Mouse (Mus musculus) E14TG2a.4 (cell line): ENCODE measurements at regions not wholly inside any gene's neighbourhood (a gene's known extent, or its start where the extent isn't known, plus 50 kb on each side); places are given as distances from the start of the nearest gene placed in this dataset.

ENCODE experiments used
- H3K27me3 ChIP-seq: 2 replicates; pipeline ENCODE4 v1.6.1; 2014; ENCODE audit warnings: low read length, control low read depth; ENCODE audit not compliant: insufficient read depth
- H3K36me3 ChIP-seq: 2 replicates; pipeline ENCODE4 v1.6.1; 2014; ENCODE audit warnings: low read length, control low read depth; ENCODE audit not compliant: insufficient read depth
- H3K4me1 ChIP-seq: replicated peaks from 2 replicates; pipeline ENCODE4 v1.6.1; 2014; ENCODE audit warnings: low read depth, low read length, control low read depth
- H3K4me3 ChIP-seq: replicated peaks from 2 replicates; pipeline ENCODE4 v1.5.1; 2014; ENCODE audit warnings: mild to moderate bottlenecking, low read length
- H3K9me3 ChIP-seq: 2 replicates; pipeline ENCODE4 v1.6.1; 2014; ENCODE audit warnings: low read length, control low read depth
- CTCF ChIP-seq: conservative IDR thresholded peaks from 2 replicates; pipeline ENCODE4 v1.5.1; 2014; ENCODE audit warnings: low read length
- NANOG ChIP-seq: IDR thresholded peaks from 2 replicates; pipeline ENCODE4 v1.6.1; 2014; ENCODE audit warnings: borderline replicate concordance, low read length, mixed read lengths
- POU5F1 ChIP-seq: IDR thresholded peaks from 2 replicates; pipeline ENCODE4 v1.6.1; 2014; ENCODE audit warnings: low read length, borderline replicate concordance

- Histone ChIP-seq H3K9me3 (no peaks in the 10 kb centered on the region), H3K4me1 (no peaks in the 10 kb centered on the region), H3K4me3 (no peak overlapping the region), H3K27me3 (no peaks in the 10 kb centered on the region), H3K36me3 (no peaks in the 10 kb centered on the region)
- TF ChIP-seq NANOG = no peak
- TF ChIP-seq POU5F1 = no peak
- no peak for TF ChIP-seq CTCF
These were observed 170.3 kb upstream of the Zwint start for GRCm38 (mm10) chr10:72484315-72484714.

DNA sequence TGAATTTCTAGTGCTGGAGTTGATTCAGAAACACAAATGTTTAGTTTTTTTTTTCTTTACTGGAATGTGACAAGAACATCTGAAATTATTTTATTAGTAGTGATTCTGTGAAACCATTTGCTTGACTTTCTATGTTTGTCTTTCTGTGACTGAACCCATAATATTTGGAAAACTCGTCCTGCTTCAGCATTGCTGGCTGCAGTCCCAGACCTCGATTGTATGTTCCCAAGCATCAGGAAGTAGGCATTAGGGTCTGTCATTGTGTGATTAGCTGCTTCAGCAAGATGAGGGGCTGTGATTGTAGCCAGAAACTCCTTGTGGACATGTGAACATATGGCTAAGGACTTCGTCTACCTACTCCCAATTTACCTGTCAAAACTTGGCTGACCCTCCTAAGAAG is 122.2 kb upstream of the Zwint start:
- TF ChIP-seq POU5F1 (no peak), CTCF (no peak), NANOG (no peak)
- H3K27me3 ChIP-seq = no peaks in the 10 kb centered on the region

DNA sequence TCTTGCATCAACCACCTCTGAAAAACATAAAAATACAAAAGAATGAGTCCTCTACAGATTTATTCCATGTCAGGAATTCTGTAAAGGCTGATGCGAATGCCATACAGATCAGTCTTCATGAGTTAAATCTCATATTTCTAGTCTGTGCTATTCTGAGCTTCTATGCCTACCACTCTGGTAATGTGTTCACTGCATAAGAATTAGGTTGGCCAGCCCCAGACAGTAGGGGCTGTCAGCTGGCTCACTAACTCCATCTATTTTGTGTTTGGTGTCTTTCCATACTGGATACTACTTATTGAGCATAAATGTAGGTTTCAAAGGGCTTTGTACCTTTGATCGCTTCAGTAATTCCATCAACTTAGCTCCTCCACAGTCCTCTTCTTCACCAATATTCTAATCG is 121.2 kb upstream of the Zwint start:
- Histone ChIP-seq H3K36me3 (no peaks in the 10 kb centered on the region), H3K27me3 (no peaks in the 10 kb centered on the region), H3K9me3 (no peaks in the 10 kb centered on the region), H3K4me3 (no peak overlapping the region), H3K4me1 (no peaks in the 10 kb centered on the region)
- TF ChIP-seq NANOG (no peak), CTCF (no peak), POU5F1 (no peak)

More for the DNA sequence above, 122.2 kb upstream of the Zwint start:
- H3K9me3 ChIP-seq = no peaks in the 10 kb centered on the region
- H3K4me3 ChIP-seq = no peak overlapping the region
- H3K36me3 ChIP-seq = no peaks in the 10 kb centered on the region
- H3K4me1 ChIP-seq = no peaks in the 10 kb centered on the region

DNA sequence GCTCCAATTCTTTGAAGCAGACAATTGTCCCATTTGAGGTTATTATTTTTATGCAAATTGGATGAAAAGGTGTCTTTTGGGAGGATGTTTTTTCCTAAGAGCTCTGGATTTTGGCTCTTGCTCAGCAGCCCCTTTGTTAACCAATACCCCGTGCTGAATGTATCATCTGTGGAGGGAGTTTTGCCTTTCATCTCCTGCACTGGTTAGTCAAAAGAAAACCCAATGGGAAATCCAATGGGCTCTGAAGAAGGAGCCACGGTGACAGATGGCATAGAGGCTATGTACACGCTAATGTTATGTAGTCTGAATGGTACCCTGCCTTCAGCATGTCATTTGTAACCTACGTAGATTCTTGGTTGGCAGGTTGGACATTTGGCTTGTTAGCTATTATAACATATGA is 120.8 kb upstream of the Zwint start:
- Histone ChIP-seq H3K4me3 (no peak overlapping the region), H3K4me1 (no peaks in the 10 kb centered on the region), H3K36me3 (no peaks in the 10 kb centered on the region), H3K9me3 (no peaks in the 10 kb centered on the region), H3K27me3 (no peaks in the 10 kb centered on the region)
- TF ChIP-seq NANOG (no peak), CTCF (no peak), POU5F1 (no peak)

- peaks cover 7% of the 10 kb centered on the region for H3K4me1 ChIP-seq
- no peak overlapping the region for H3K4me3 ChIP-seq
- no peaks in the 10 kb centered on the region for H3K36me3 ChIP-seq
- H3K9me3 ChIP-seq = no peaks in the 10 kb centered on the region
- no peak for TF ChIP-seq CTCF
- TF ChIP-seq POU5F1 = no peak
- no peak for TF ChIP-seq NANOG
- H3K27me3 ChIP-seq = no peaks in the 10 kb centered on the region
These were observed 105.1 kb upstream of the Zwint start for GRCm38 (mm10) chr10:72549564-72549963.

DNA sequence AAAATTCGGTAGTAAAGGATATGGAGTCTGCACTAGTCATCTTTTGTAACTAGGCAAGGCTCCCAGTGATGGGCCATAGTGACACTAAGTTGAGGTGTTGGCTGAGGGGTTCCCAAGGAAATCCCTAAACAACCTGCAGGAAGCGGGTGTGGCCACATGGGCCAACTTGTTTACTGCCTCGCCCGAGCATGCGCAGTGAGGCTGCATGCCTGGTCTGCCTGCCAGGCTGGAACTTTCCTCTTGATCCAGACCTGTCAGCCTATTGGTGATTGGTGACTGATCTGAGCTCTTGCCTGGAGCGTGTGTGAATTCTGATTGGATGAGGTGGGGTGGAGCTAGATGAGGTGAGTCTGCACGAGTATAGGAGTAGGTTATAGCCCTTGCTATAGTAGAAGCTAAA is 103.1 kb upstream of the Zwint start:
- H3K4me1 ChIP-seq = peaks cover 7% of the 10 kb centered on the region
- no peak overlapping the region for H3K4me3 ChIP-seq
- no peaks in the 10 kb centered on the region for H3K27me3 ChIP-seq
- H3K9me3 ChIP-seq = no peaks in the 10 kb centered on the region
- H3K36me3 ChIP-seq = no peaks in the 10 kb centered on the region
- no peak for TF ChIP-seq NANOG
- no peak for TF ChIP-seq POU5F1
- TF ChIP-seq CTCF = no peak

GRCm38 (mm10) chr10:72573991-72574652 is 80.5 kb upstream of the Zwint start:
- Histone ChIP-seq H3K9me3 (no peaks in the 10 kb centered on the region), H3K36me3 (no peaks in the 10 kb centered on the region), H3K4me1 (no peaks in the 10 kb centered on the region), H3K4me3 (no peak overlapping the region), H3K27me3 (no peaks in the 10 kb centered on the region)
- TF ChIP-seq CTCF = no peak
- no peak for TF ChIP-seq POU5F1
- no peak for TF ChIP-seq NANOG

- no peaks in the 10 kb centered on the region for H3K9me3 ChIP-seq
- no peaks in the 10 kb centered on the region for H3K27me3 ChIP-seq
- no peaks in the 10 kb centered on the region for H3K4me1 ChIP-seq
- H3K4me3 ChIP-seq = no peak overlapping the region
- H3K36me3 ChIP-seq = no peaks in the 10 kb centered on the region
- TF ChIP-seq CTCF (no peak), POU5F1 (no peak), NANOG (no peak)
These were observed 76.9 kb upstream of the Zwint start for GRCm38 (mm10) chr10:72577713-72578112.

DNA sequence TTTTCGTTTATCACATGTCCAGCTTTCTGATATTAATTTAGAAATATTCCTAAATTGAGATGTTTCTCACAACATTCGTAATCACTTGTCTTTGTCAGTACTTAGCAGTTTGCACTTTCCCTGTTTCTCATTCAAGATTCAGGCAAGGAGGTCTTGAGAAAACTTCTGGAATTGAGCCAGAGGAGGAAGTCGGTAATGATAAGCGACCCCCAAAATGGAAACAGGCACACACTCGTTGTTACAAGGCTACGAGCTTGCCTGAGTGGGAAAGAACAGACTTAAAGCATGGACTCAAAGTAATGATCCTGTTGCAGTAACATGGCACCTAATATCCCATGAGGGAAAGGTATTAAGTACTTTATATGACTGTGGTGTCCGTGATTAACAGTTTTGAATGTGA is 76.1 kb upstream of the Zwint start:
- H3K9me3 ChIP-seq = no peaks in the 10 kb centered on the region
- TF ChIP-seq CTCF (no peak), POU5F1 (no peak), NANOG (no peak)
- H3K4me3 ChIP-seq = no peak overlapping the region
- H3K36me3 ChIP-seq = no peaks in the 10 kb centered on the region
- H3K27me3 ChIP-seq = no peaks in the 10 kb centered on the region
- H3K4me1 ChIP-seq = no peaks in the 10 kb centered on the region
